Mouse (Mus musculus) liver, embryonic 14.5 days (tissue): ENCODE measurements at regions not wholly inside any gene's neighbourhood (a gene's known extent, or its start where the extent isn't known, plus 50 kb on each side); places are given as distances from the start of the nearest gene placed in this dataset.
"Not testable (repeated sequence)": the region's sequence is repeated elsewhere in the genome, so short reads cannot be mapped to it uniquely, and the experiment has no call there.

ENCODE experiments used
- CTCF ChIP-seq: IDR thresholded peaks from 2 replicates; pipeline ENCODE4 v1.5.1; 2016; ENCODE audit warnings: antibody characterized with exemption, low read depth, control low read depth
- EP300 ChIP-seq: IDR thresholded peaks from 2 replicates; pipeline ENCODE4 v1.6.1; 2016; ENCODE audit warnings: antibody characterized with exemption, low read depth

- not testable (repeated sequence) for TF ChIP-seq CTCF, EP300
These were observed 1008.9 kb downstream of the 4930447A16Rik start for GRCm38 (mm10) chr15:38434239-38434638.
